Mouse (Mus musculus): ENCODE data around the gene Parp16. TPM values are rescaled to one million over a fixed set of nuclear protein-coding genes. Genes with fewer than 3 reads are reported as not detected.

The Parp16 gene
- polyA plus RNA-seq, 2 experiments from 2014 or later = 6.4 to 7.5 TPM

Other genes starting within 250 kb of the Parp16 start
- gene Slc24a1, start 243.7 kb upstream of the Parp16 start, polyA plus RNA-seq (2017; shearing (Covaris generic)) = under 1 TPM; 0.09 to 0.44 TPM
- 10 to 100 TPM; 41.1 to 45.7 TPM for gene Ints14, start 234.4 kb upstream of the Parp16 start, polyA plus RNA-seq (2017; shearing (Covaris generic))
- 100 to 1,000 TPM; 133 to 142 TPM for gene Hacd3, start 173.7 kb upstream of the Parp16 start, polyA plus RNA-seq (2017; shearing (Covaris generic))
- 10 to 100 TPM; 19.9 to 23.4 TPM for gene Dpp8, start 162.9 kb upstream of the Parp16 start, polyA plus RNA-seq (2017; shearing (Covaris generic))
- under 1 TPM in 1 of 2 experiments, not detected in 1; 0.05 TPM for gene Igdcc4, start 93.9 kb upstream of the Parp16 start, polyA plus RNA-seq (2017; shearing (Covaris generic))
- not detected for gene Igdcc3, start 54.2 kb upstream of the Parp16 start, polyA plus RNA-seq (2017; shearing (Covaris generic))
- not detected for gene Cilp, start 69.8 kb downstream of the Parp16 start, polyA plus RNA-seq (2017; shearing (Covaris generic))
- 10 to 100 TPM; 35.2 to 36.3 TPM for gene Clpx, start 98.9 kb downstream of the Parp16 start, polyA plus RNA-seq (2017; shearing (Covaris generic))
- gene Pdcd7, start 150.8 kb downstream of the Parp16 start, polyA plus RNA-seq (2017; shearing (Covaris generic)) = 1 to 10 TPM; 4.5 to 7.7 TPM
- gene Ubap1l, start 165.7 kb downstream of the Parp16 start, polyA plus RNA-seq (2017; shearing (Covaris generic)) = not detected
- gene Kbtbd13, start 196.3 kb downstream of the Parp16 start, polyA plus RNA-seq (2017; shearing (Covaris generic)) = not detected
- not detected for gene Rasl12, start 203.2 kb downstream of the Parp16 start, polyA plus RNA-seq (2017; shearing (Covaris generic))
- not detected for gene Slc51b, start 227.6 kb downstream of the Parp16 start, polyA plus RNA-seq (2017; shearing (Covaris generic))
- gene Mtfmt, start 240.4 kb downstream of the Parp16 start, polyA plus RNA-seq (2017; shearing (Covaris generic)) = 10 to 100 TPM; 29.3 to 31.7 TPM